Mouse (Mus musculus) neural tube, embryonic 13.5 days (tissue): ENCODE measurements around the gene Zfp263. TPM values are rescaled to one million over a fixed set of nuclear protein-coding genes. Genes with fewer than 3 reads are reported as not detected.

Experiments
- ATAC-seq: fragments of 200-750 bp; cut with Nextera tagmentation; 2 replicates; pipeline ENCODE4 v1.8.0; 2017; ENCODE audit warnings: low read depth, mild to moderate bottlenecking, moderate TSS enrichment, moderate library complexity
- H3K27ac ChIP-seq: fragments of 300-500 bp; sonication (generic); replicated peaks from 2 replicates; pipeline ENCODE4 v1.5.1; 2015; ENCODE audit warnings: moderate library complexity, mild to moderate bottlenecking, inconsistent platforms
- H3K27me3 ChIP-seq: fragments of 300-500 bp; sonication (generic); 2 replicates; pipeline ENCODE4 v1.6.1; 2015; ENCODE audit warnings: mild to moderate bottlenecking, inconsistent platforms
- H3K36me3 ChIP-seq: fragments of 300-500 bp; sonication (generic); 2 replicates; pipeline ENCODE4 v1.6.1; 2015; ENCODE audit warnings: mild to moderate bottlenecking, inconsistent platforms
- H3K4me1 ChIP-seq: fragments of 300-500 bp; sonication (generic); replicated peaks from 2 replicates; pipeline ENCODE4 v1.6.1; 2015; ENCODE audit warnings: inconsistent platforms
- H3K4me2 ChIP-seq: fragments of 300-500 bp; sonication (generic); 2 replicates; pipeline ENCODE4 v1.6.1; 2015; ENCODE audit warnings: inconsistent platforms, mild to moderate bottlenecking, moderate library complexity
- H3K4me3 ChIP-seq: fragments of 300-500 bp; sonication (generic); 2 replicates; pipeline ENCODE4 v1.5.1; 2015; ENCODE audit warnings: mild to moderate bottlenecking, inconsistent platforms
- H3K9ac ChIP-seq: fragments of 300-500 bp; sonication (generic); 2 replicates; pipeline ENCODE4 v1.6.1; 2015; ENCODE audit warnings: moderate library complexity, mild to moderate bottlenecking, inconsistent platforms
- H3K9me3 ChIP-seq: fragments of 300-500 bp; sonication (generic); 2 replicates; pipeline ENCODE4 v1.6.1; 2016; ENCODE audit warnings: inconsistent platforms
- WGBS: fragments of 180-500 bp; shearing (Covaris S2); methylation state at CpG from one replicate; pipeline ENCODE4 v1.1.7; 2015; 5-methylcytosine and 5-hydroxymethylcytosine counted together
- polyA plus RNA-seq: library from polyadenylated mRNA; unstranded; fragments of >200 nt; fragmentation: Nextera tagmentation; extraction: Ambion mirVana; gene quantifications from 2 replicates; pipeline ENCODE4 v1.2.1, GENCODE M21; 2015

The Zfp263 gene
- polyA plus RNA-seq, 1 experiment from 2014 or later, result 49.9 TPM

GRCm38 (mm10) chr16:3745656-3746055 is 1.8 kb downstream of the Zfp263 start:
- Histone ChIP-seq H3K36me3 (peaks cover 48% of the 10 kb centered on the region), H3K4me3 (peak overlapping the region; percentile 87), H3K4me1 (peaks cover 37% of the 10 kb centered on the region), H3K4me2 (peak overlapping the region; percentile 97), H3K9me3 (peaks cover 31% of the 10 kb centered on the region), H3K27me3 (0 out of 2 replicates have a peak, but pooled peaks cover 4% of the 10 kb centered on the region), H3K27ac (no peak overlapping the region), H3K9ac (no peak overlapping the region)
- 89% methylated on average over 4 of the region's 4 CpGs for WGBS
- ATAC-seq, result no peak

DNA sequence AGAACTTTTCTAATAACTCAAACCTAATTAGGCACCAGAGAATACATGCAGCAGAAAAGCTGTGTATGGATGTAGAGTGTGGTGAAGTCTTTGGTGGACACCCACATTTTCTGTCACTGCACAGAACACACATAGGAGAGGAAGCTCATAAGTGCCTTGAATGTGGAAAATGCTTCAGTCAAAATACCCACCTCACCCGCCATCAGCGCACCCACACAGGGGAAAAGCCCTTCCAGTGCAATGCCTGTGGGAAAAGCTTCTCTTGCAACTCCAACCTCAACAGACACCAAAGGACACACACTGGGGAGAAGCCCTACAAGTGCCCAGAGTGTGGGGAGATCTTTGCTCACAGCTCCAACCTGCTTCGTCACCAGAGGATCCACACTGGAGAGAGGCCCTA is 5.1 kb downstream of the Zfp263 start:
- H3K4me3 ChIP-seq, result no peak overlapping the region
- peaks cover 27% of the 10 kb centered on the region for H3K4me1 ChIP-seq
- no peak overlapping the region for H3K4me2 ChIP-seq
- H3K9me3 ChIP-seq, result peaks cover 38% of the 10 kb centered on the region
- peaks cover 73% of the 10 kb centered on the region for H3K36me3 ChIP-seq
- no peaks in the 10 kb centered on the region for H3K27me3 ChIP-seq
- no peak overlapping the region for H3K9ac ChIP-seq
- WGBS, result 95% methylated on average over 3 of the region's 3 CpGs
- H3K27ac ChIP-seq, result no peak overlapping the region
- ATAC-seq, result no peak

GRCm38 (mm10) chr16:3771603-3772002 is 27.7 kb downstream of the Zfp263 start:
- Histone ChIP-seq H3K4me3 (no peak overlapping the region), H3K4me1 (no peaks in the 10 kb centered on the region), H3K4me2 (no peak overlapping the region), H3K27ac (no peak overlapping the region), H3K36me3 (peaks cover 10% of the 10 kb centered on the region; the same call in 1 of the 2 replicates), H3K9me3 (no peaks in the 10 kb centered on the region), H3K9ac (no peak overlapping the region), H3K27me3 (no peaks in the 10 kb centered on the region)
- ATAC-seq, result no peak
- WGBS, result 94% methylated on average over 4 of the region's 4 CpGs

- 83% methylated on average over 3 of the region's 3 CpGs for WGBS
- no peaks in the 10 kb centered on the region for H3K4me1 ChIP-seq
- no peak for ATAC-seq
These were observed 32.5 kb downstream of the Zfp263 start for GRCm38 (mm10) chr16:3776365-3776764.

DNA sequence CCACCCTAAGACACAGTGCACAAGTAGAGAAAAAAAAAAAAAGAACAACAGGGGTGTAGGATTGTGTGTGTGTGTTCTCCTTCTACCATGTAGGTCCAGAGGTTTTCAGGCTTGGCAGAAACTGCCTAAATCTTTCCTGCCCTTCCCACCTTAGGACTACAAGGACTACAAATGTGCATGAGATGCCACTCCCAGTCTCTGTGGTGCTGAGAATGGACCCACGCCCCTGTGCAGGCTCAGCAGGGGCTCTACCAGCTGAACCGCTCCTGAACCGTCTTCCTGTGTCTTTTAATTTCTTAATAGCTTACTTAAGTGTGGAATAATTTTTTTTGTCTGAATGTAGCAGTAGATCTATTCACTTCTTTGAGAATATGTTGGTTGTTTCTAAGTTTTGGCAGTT is 34.1 kb downstream of the Zfp263 start:
- Histone ChIP-seq H3K27me3 (no peaks in the 10 kb centered on the region), H3K4me1 (no peaks in the 10 kb centered on the region), H3K4me3 (no peak overlapping the region), H3K27ac (no peak overlapping the region), H3K4me2 (no peak overlapping the region), H3K9ac (no peak overlapping the region), H3K9me3 (no peaks in the 10 kb centered on the region), H3K36me3 (no peaks in the 10 kb centered on the region; the same call in 1 of the 2 replicates)
- ATAC-seq, result no peak
- 70% methylated on average over 3 of the region's 3 CpGs for WGBS

More at GRCm38 (mm10) chr16:3776365-3776764, 32.5 kb downstream of the Zfp263 start:
- Histone ChIP-seq H3K9ac (no peak overlapping the region), H3K9me3 (no peaks in the 10 kb centered on the region), H3K4me2 (no peak overlapping the region), H3K27me3 (no peaks in the 10 kb centered on the region), H3K27ac (no peak overlapping the region), H3K36me3 (peaks cover under 1% of the 10 kb centered on the region; the same call in 1 of the 2 replicates), H3K4me3 (no peak overlapping the region)

DNA sequence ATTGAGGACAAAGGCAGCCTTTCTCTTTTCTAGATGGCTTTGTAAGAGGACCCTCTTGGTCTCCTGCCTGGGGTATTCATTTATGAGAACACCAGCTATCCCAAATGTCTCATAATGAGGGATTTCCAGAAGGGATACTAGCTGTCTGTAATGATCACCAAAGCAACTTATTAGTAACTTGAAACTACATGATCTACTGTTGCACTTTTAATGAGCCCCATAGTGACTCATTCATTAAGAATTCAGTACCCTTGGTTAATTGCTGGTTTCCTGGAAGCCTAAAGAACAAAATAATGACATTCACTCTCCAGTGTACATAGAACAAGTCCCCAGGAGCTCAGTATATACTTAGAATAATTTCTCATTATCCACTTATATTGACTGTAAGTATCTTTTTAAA is 37.3 kb downstream of the Zfp263 start:
- H3K4me3 ChIP-seq, result no peak overlapping the region
- no peak for ATAC-seq
- no peak overlapping the region for H3K9ac ChIP-seq
- no peak overlapping the region for H3K27ac ChIP-seq
- H3K9me3 ChIP-seq, result no peaks in the 10 kb centered on the region
- H3K4me2 ChIP-seq, result no peak overlapping the region
- no peaks in the 10 kb centered on the region for H3K27me3 ChIP-seq
- no peaks in the 10 kb centered on the region for H3K36me3 ChIP-seq
- H3K4me1 ChIP-seq, result no peaks in the 10 kb centered on the region

GRCm38 (mm10) chr16:3788394-3788793 is 44.5 kb downstream of the Zfp263 start:
- no peak overlapping the region for H3K9ac ChIP-seq
- ATAC-seq, result no peak
- H3K27ac ChIP-seq, result no peak overlapping the region
- no peak overlapping the region for H3K4me2 ChIP-seq
- H3K27me3 ChIP-seq, result no peaks in the 10 kb centered on the region
- H3K36me3 ChIP-seq, result no peaks in the 10 kb centered on the region
- no peaks in the 10 kb centered on the region for H3K9me3 ChIP-seq
- H3K4me1 ChIP-seq, result no peaks in the 10 kb centered on the region
- H3K4me3 ChIP-seq, result no peak overlapping the region

Other genes starting within 250 kb of the Zfp263 start
- gene Olfr161, start 153.1 kb upstream of the Zfp263 start, polyA plus RNA-seq, result not detected in 2 replicates
- gene Mefv, start 26.0 kb upstream of the Zfp263 start, polyA plus RNA-seq, result not detected in 2 replicates
- gene Olfr15, start 86.8 kb downstream of the Zfp263 start, polyA plus RNA-seq, result not detected in 2 replicates
- 1.7 and 2.2 TPM in 2 replicates for gene Zfp174, start 103.2 kb downstream of the Zfp263 start, polyA plus RNA-seq
- gene Naa60, start 128.3 kb downstream of the Zfp263 start, polyA plus RNA-seq, result 81.9 and 85.0 TPM in 2 replicates
- gene Zfp597, start 140.5 kb downstream of the Zfp263 start, polyA plus RNA-seq, result 11.2 and 12.5 TPM in 2 replicates
- gene Gm20695, start 140.6 kb downstream of the Zfp263 start, polyA plus RNA-seq, result 1.9 and 3.1 TPM in 2 replicates
- 10.5 and 11.5 TPM in 2 replicates for gene 1700037C18Rik, start 164.6 kb downstream of the Zfp263 start, polyA plus RNA-seq
- 34.3 and 35.4 TPM in 2 replicates for gene Cluap1, start 164.7 kb downstream of the Zfp263 start, polyA plus RNA-seq
- 0.95 and 0.98 TPM in 2 replicates for gene Nlrc3, start 232.5 kb downstream of the Zfp263 start, polyA plus RNA-seq